Mouse (Mus musculus): ENCODE data around the gene Gm44511. TPM values are rescaled to one million over a fixed set of nuclear protein-coding genes. Genes with fewer than 3 reads are reported as not detected.

The Gm44511 gene
- polyA plus RNA-seq (2016; fragmentation: Nextera tagmentation; extraction: Ambion mirVana), result not detected in 2 replicates

- Histone ChIP-seq H3K4me3 (no peak within 1 kb of the TSS), H3K9me3 (replicated peaks) (no peaks in the 10 kb centered on the region), H3K27ac (replicated peaks) (no peak within 1 kb of the TSS), H3K27me3 (ENCODE audit: low read depth, poor library complexity, severe bottlenecking) (no peaks in the 10 kb centered on the region), H3K36me3 (no peaks in the 10 kb centered on the region), H3K4me1 (peaks cover 4% of the 10 kb centered on the region)
- WGBS, result 87% methylated on average over 6 of the region's 6 CpGs
- DNase-seq (ENCODE audit: low spot score), result no peak
These were observed at the start of gene Gm44511, which contains the start of gene Klrb1b for GRCm38 (mm10) chr6:128826132-128826531. Gm44511 (minus strand) TSS chr6:128826315. Klrb1b (minus strand) TSS chr6:128826331.

GRCm38 (mm10) chr6:128871910-128872610, 45.9 kb upstream of the Gm44511 start:
- no peak for DNase-seq (ENCODE audit: low spot score)
- H3K4me3 ChIP-seq, result no peak overlapping the region
- H3K27me3 ChIP-seq (ENCODE audit: low read depth, poor library complexity, severe bottlenecking), result no peaks in the 10 kb centered on the region
- no peaks in the 10 kb centered on the region for H3K36me3 ChIP-seq
- peaks cover 6% of the 10 kb centered on the region for H3K4me1 ChIP-seq
- no peaks in the 10 kb centered on the region; the same call in 1 of the 2 replicates for H3K9me3 ChIP-seq (replicated peaks)
- WGBS, result 85% methylated on average over 1 of the region's 1 CpGs
- no peak overlapping the region for H3K27ac ChIP-seq (replicated peaks)

- no peak for DNase-seq (ENCODE audit: low spot score)
- Histone ChIP-seq H3K4me1 (peaks cover 6% of the 10 kb centered on the region), H3K27ac (replicated peaks) (no peak overlapping the region), H3K9me3 (replicated peaks) (no peaks in the 10 kb centered on the region), H3K27me3 (ENCODE audit: low read depth, poor library complexity, severe bottlenecking) (no peaks in the 10 kb centered on the region), H3K4me3 (no peak overlapping the region), H3K36me3 (no peaks in the 10 kb centered on the region)
- 13% methylated on average over 3 of the region's 3 CpGs for WGBS
These were observed 42.7 kb upstream of the Gm44511 start for GRCm38 (mm10) chr6:128868861-128869260.

GRCm38 (mm10) chr6:128857976-128858375, 31.9 kb upstream of the Gm44511 start:
- WGBS, result 90% methylated on average over 2 of the region's 2 CpGs
- no peak for DNase-seq (ENCODE audit: low spot score)

GRCm38 (mm10) chr6:128856250-128856649, 30.1 kb upstream of the Gm44511 start:
- Histone ChIP-seq H3K27me3 (ENCODE audit: low read depth, poor library complexity, severe bottlenecking) (no peaks in the 10 kb centered on the region), H3K36me3 (no peaks in the 10 kb centered on the region), H3K9me3 (replicated peaks) (no peaks in the 10 kb centered on the region), H3K4me1 (no peaks in the 10 kb centered on the region), H3K4me3 (no peak overlapping the region), H3K27ac (replicated peaks) (no peak overlapping the region)
- WGBS, result 79% methylated on average over 5 of the region's 5 CpGs
- no peak for DNase-seq (ENCODE audit: low spot score)

More at GRCm38 (mm10) chr6:128857976-128858375, 31.9 kb upstream of the Gm44511 start:
- Histone ChIP-seq H3K36me3 (no peaks in the 10 kb centered on the region), H3K27me3 (ENCODE audit: low read depth, poor library complexity, severe bottlenecking) (no peaks in the 10 kb centered on the region), H3K4me3 (no peak overlapping the region), H3K27ac (replicated peaks) (no peak overlapping the region), H3K9me3 (replicated peaks) (no peaks in the 10 kb centered on the region), H3K4me1 (no peaks in the 10 kb centered on the region)

DNA sequence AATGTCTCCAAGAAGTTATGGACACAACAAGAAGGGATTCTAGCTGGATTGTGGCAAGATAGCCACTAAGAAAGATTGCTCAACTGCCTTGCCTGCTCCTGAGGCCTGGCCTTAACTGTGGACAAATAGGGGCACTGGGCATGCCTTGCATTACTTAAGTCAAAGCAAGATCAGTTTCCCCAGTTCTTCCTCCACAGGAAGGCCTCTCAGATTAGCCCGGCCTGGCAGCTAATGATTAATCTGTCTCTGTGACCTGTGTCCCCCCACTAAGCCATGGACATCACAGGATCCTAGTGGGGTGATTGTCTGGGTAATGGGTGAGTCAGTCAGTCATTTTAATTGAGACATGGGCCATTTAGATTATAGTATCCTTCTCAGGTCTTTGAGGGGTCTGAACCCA, 29.4 kb upstream of the Gm44511 start:
- Histone ChIP-seq H3K27me3 (ENCODE audit: low read depth, poor library complexity, severe bottlenecking) (no peaks in the 10 kb centered on the region), H3K4me3 (no peak overlapping the region), H3K9me3 (replicated peaks) (no peaks in the 10 kb centered on the region), H3K27ac (replicated peaks) (no peak overlapping the region), H3K36me3 (no peaks in the 10 kb centered on the region), H3K4me1 (no peaks in the 10 kb centered on the region)
- 88% methylated on average over 1 of the region's 1 CpGs for WGBS
- no peak for DNase-seq (ENCODE audit: low spot score)

DNA sequence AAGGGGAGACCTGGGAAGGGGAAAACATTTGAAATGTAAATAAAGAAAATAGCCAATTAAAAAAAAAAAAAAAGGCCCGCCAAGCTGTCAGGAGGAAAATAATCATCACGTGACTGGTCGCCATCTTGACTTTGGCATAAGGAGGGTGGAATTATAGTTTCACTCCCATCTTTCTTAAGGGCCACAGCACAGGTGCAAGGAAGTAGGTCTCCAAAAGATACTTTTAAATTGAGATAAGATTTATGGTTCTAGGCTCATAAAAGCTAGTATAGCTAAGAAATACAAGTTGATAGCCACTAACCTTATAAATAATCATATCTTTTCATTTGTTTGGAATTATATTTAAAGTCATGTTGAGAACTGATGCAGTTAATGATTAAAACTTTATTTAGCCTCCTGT, 28.8 kb upstream of the Gm44511 start:
- Histone ChIP-seq H3K36me3 (no peaks in the 10 kb centered on the region), H3K27ac (replicated peaks) (no peak overlapping the region), H3K4me3 (no peak overlapping the region), H3K9me3 (replicated peaks) (no peaks in the 10 kb centered on the region), H3K4me1 (no peaks in the 10 kb centered on the region), H3K27me3 (ENCODE audit: low read depth, poor library complexity, severe bottlenecking) (no peaks in the 10 kb centered on the region)
- WGBS, result 95% methylated on average over 3 of the region's 3 CpGs
- DNase-seq (ENCODE audit: low spot score), result no peak

DNA sequence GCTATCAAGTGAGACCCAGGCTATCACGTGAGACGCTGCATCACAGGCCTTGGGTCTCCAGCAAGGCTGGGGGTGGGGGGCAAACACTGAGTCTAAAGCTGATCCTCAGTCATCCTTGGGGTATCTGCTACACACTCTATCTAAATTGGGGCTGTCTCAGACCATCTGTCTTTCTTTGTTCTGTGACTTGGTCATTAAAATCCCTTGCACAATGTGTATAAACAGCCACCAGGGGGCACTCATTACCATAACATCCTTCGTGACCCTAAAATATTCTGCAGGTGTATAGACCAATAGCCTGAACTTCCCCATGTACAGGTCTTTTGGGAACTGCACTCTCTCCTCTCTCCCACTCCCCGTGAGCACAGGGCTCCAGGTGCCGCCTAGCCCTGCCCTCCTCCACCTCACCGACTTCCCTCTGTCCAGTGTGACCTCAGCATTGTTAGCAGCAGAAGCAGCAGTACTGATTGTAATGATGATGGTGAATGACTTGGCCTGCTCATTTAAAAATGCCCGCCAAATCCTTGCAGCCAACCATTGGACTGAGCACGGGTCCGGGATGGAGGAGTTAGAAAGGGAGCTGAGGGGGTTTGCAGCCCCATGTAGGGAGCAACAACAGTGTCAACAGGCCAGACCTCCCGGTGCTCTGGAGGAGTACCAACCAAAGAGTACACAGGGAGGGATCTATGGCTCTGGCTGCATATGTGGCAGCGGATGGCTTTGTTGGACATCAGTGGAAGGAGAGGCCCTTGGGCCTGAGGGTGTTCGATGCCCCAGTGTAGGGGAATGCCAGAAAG, 28.1 kb upstream of the Gm44511 start:
- Histone ChIP-seq H3K36me3 (no peaks in the 10 kb centered on the region), H3K27ac (replicated peaks) (peak overlapping the region; percentile 74), H3K4me3 (0 out of 2 replicates have a peak overlapping the region, but pooled peaks have one; percentile 10), H3K9me3 (replicated peaks) (no peaks in the 10 kb centered on the region), H3K4me1 (no peaks in the 10 kb centered on the region), H3K27me3 (ENCODE audit: low read depth, poor library complexity, severe bottlenecking) (no peaks in the 10 kb centered on the region)
- 50% methylated on average over 12 of the region's 12 CpGs for WGBS
- peak; percentile 61 for DNase-seq (ENCODE audit: low spot score)

- no peak for DNase-seq (ENCODE audit: low spot score)
These were observed 26.7 kb upstream of the Gm44511 start for GRCm38 (mm10) chr6:128852766-128853165.

DNA sequence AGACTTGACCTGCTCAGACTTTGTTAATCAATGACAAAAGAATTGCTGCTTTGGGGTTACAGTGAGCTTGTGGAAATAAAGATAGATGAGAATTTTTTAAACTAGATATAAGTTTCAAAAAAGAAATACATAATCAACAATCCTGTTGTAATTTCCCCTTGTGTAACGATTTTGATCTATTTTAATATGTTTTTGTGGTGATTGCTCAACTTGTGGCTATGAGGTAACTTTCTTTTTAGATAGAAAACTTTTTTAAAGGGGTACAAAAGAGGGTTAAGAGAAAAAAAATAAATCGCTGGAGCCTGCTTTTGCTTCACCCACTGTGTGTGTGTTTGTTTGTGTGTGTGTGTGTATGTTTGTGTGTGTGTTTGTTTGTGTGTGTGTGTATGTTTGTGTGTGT, 25.0 kb upstream of the Gm44511 start:
- WGBS, result 83% methylated on average over 2 of the region's 2 CpGs

More at GRCm38 (mm10) chr6:128852766-128853165, 26.7 kb upstream of the Gm44511 start:
- Histone ChIP-seq H3K27ac (replicated peaks) (no peak overlapping the region), H3K4me1 (no peaks in the 10 kb centered on the region), H3K27me3 (ENCODE audit: low read depth, poor library complexity, severe bottlenecking) (no peaks in the 10 kb centered on the region), H3K9me3 (replicated peaks) (no peaks in the 10 kb centered on the region), H3K4me3 (no peak overlapping the region), H3K36me3 (no peaks in the 10 kb centered on the region)
- 92% methylated on average over 3 of the region's 3 CpGs for WGBS

DNA sequence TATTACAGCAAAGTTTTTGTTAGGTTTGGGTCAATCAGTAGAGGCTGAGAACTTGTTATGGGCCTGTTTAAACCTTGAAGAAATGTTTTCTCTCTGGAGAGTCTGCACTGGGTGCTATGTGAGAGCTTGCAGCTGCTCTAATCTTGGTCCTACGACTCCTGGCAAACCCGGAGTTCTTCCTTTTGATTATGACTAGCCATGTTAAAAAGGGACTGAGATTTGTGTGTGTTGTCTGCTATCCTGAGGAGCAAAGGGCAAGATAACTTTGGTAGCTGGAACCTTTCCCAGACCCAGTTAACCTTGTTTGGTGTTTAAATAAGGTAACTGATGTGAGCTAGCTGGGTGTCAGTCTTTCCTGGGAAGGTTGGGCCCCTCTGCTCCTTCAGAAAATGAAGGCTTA, 24.6 kb upstream of the Gm44511 start:
- Histone ChIP-seq H3K36me3 (no peaks in the 10 kb centered on the region), H3K4me3 (no peak overlapping the region), H3K4me1 (no peaks in the 10 kb centered on the region), H3K27me3 (ENCODE audit: low read depth, poor library complexity, severe bottlenecking) (no peaks in the 10 kb centered on the region), H3K9me3 (replicated peaks) (no peaks in the 10 kb centered on the region), H3K27ac (replicated peaks) (no peak overlapping the region)
- DNase-seq (ENCODE audit: low spot score), result no peak
- 80% methylated on average over 2 of the region's 2 CpGs for WGBS

More for the DNA sequence above, 25.0 kb upstream of the Gm44511 start:
- no peaks in the 10 kb centered on the region for H3K27me3 ChIP-seq (ENCODE audit: low read depth, poor library complexity, severe bottlenecking)
- H3K4me3 ChIP-seq, result no peak overlapping the region
- no peaks in the 10 kb centered on the region for H3K36me3 ChIP-seq
- DNase-seq (ENCODE audit: low spot score), result no peak
- H3K9me3 ChIP-seq (replicated peaks), result no peaks in the 10 kb centered on the region
- H3K27ac ChIP-seq (replicated peaks), result no peak overlapping the region
- H3K4me1 ChIP-seq, result no peaks in the 10 kb centered on the region

GRCm38 (mm10) chr6:128849902-128850301, 23.8 kb upstream of the Gm44511 start:
- Histone ChIP-seq H3K9me3 (replicated peaks) (no peaks in the 10 kb centered on the region), H3K36me3 (no peaks in the 10 kb centered on the region), H3K4me1 (peaks cover 3% of the 10 kb centered on the region; the same call in 1 of the 2 replicates), H3K27me3 (ENCODE audit: low read depth, poor library complexity, severe bottlenecking) (no peaks in the 10 kb centered on the region), H3K27ac (replicated peaks) (no peak overlapping the region), H3K4me3 (no peak overlapping the region)
- 63% methylated on average over 2 of the region's 2 CpGs for WGBS
- DNase-seq (ENCODE audit: low spot score), result peak; percentile 68

GRCm38 (mm10) chr6:128847401-128847800, 21.3 kb upstream of the Gm44511 start:
- WGBS, result 92% methylated on average over 4 of the region's 4 CpGs

More at GRCm38 (mm10) chr6:128847401-128847800, 21.3 kb upstream of the Gm44511 start:
- Histone ChIP-seq H3K36me3 (no peaks in the 10 kb centered on the region), H3K4me1 (peaks cover 12% of the 10 kb centered on the region), H3K27ac (replicated peaks) (no peak overlapping the region), H3K4me3 (no peak overlapping the region), H3K27me3 (ENCODE audit: low read depth, poor library complexity, severe bottlenecking) (no peaks in the 10 kb centered on the region), H3K9me3 (replicated peaks) (no peaks in the 10 kb centered on the region)
- DNase-seq (ENCODE audit: low spot score), result no peak

Measured in midbrain, embryonic 10.5 days (tissue).